ENCODE assay signal across 25 mouse cellular contexts in genomic region chr16:17872995-17873394, GRCm38 (mm10). TPM values are rescaled to one million over a fixed set of nuclear protein-coding genes. Genes with fewer than 3 reads are reported as not detected.
DNase-seq lines count a peak whose midpoint lies in the region; ATAC-seq and TF ChIP-seq lines count a peak whose summit lies in the region.
"Had no signal": no experiment of that assay in that cellular context is flagged by ENCODE, and none has a peak within 500 bp of the region (broad histone marks: within the 10 kb centered on the region; RNA-seq: fewer than 3 reads in every experiment).

No protein-coding gene starts in this region.

- no peak for TF ChIP-seq RAD21 in MEL (IDR thresholded peaks at IDR 0.05; ENCODE audit: low read depth, low read length)

- H3K9me3 ChIP-seq in heart, embryonic 13.5 days, result no peaks in the 10 kb centered on the region
- H3K9me3 ChIP-seq in MEL (replicated peaks; ENCODE audit: insufficient read depth, low read length), result no peaks in the 10 kb centered on the region
- no peaks in the 10 kb centered on the region for H3K9me3 ChIP-seq in liver, postnatal 0 days (ENCODE audit: low read length)
- H3K9me3 ChIP-seq: limb, embryonic 15.5 days; midbrain, embryonic 15.5 days had no signal

- H3K27me3 ChIP-seq in heart, embryonic 13.5 days (replicated peaks), result no peaks in the 10 kb centered on the region
- H3K27me3 ChIP-seq in MEL (ENCODE audit: control insufficient read depth in 1 of 2, insufficient read depth in 2 of 2, low read length in 2 of 2), result no peaks in the 10 kb centered on the region
- H3K27me3 ChIP-seq in liver, postnatal 0 days (ENCODE audit: insufficient read depth, low read length), result no peaks in the 10 kb centered on the region
- H3K27me3 ChIP-seq: limb, embryonic 15.5 days; midbrain, embryonic 15.5 days had no signal

- DNase-seq in heart, postnatal 4 days, result no peak
- DNase-seq in MEL (ENCODE audit: low read depth, low spot score) (peak; percentile 43), liver (peak; percentile 10)
- no peak for DNase-seq in liver, postnatal 0 days
- no peak for DNase-seq in ovary, postnatal 36 days (ENCODE audit: low spot score)
- DNase-seq in layer of hippocampus, postnatal 36 days, result no peak
- DNase-seq: adrenal gland, postnatal 10 days; cerebellum, adult 9-10 months; kidney, adult 18-20 months; kidney, postnatal 14 days; thymus, postnatal 36 days had no signal

- peak overlapping the region; percentile 13; the same call in 1 of the 2 replicates for H3K4me2 ChIP-seq in heart, embryonic 13.5 days
- H3K4me2 ChIP-seq in liver, postnatal 0 days (ENCODE audit: low read depth, low read length), result no peak overlapping the region
- H3K4me2 ChIP-seq: limb, embryonic 15.5 days; midbrain, embryonic 15.5 days had no signal

- WGBS in heart, embryonic 13.5 days, result 23% methylated on average over 4 of the region's 4 CpGs
- WGBS in liver, postnatal 0 days (ENCODE audit: insufficient replicate concordance), result 51% methylated on average over 4 of the region's 4 CpGs

- peak overlapping the region; percentile 58 for H3K27ac ChIP-seq in heart, embryonic 13.5 days (replicated peaks)
- no peak overlapping the region for H3K27ac ChIP-seq in MEL (ENCODE audit: control insufficient read depth, low read depth, low read length)
- H3K27ac ChIP-seq in liver, postnatal 0 days (ENCODE audit: low read depth), result no peak overlapping the region
- H3K27ac ChIP-seq: layer of hippocampus, adult 2 months; limb, embryonic 15.5 days; midbrain, embryonic 15.5 days had no signal

- no peak overlapping the region for H3K4me3 ChIP-seq in heart, embryonic 13.5 days
- H3K4me3 ChIP-seq in MEL (ENCODE audit: control insufficient read depth in 1 of 2, insufficient read depth in 1 of 2, low read depth in 2 of 2, low read length in 2 of 2), result no peak overlapping the region
- no peak overlapping the region for H3K4me3 ChIP-seq in liver, postnatal 0 days (ENCODE audit: low read depth, low read length)
- H3K4me3 ChIP-seq: layer of hippocampus, adult 2 months; limb, embryonic 15.5 days; midbrain, embryonic 15.5 days; myocyte had no signal

- H3K36me3 ChIP-seq in heart, embryonic 13.5 days, result peaks cover 40% of the 10 kb centered on the region
- peaks cover 5 to 44% of the 10 kb centered on the region in 2 experiments for H3K36me3 ChIP-seq in MEL (ENCODE audit: control insufficient read depth in 1 of 2, insufficient read depth in 2 of 2, low read length in 2 of 2)
- peaks cover 19% of the 10 kb centered on the region for H3K36me3 ChIP-seq in liver, postnatal 0 days (replicated peaks; ENCODE audit: insufficient read depth, low read length)

- peak; percentile 19 to 67; a peak in 3 of 4 replicates for TF ChIP-seq EP300 in MEL (IDR thresholded peaks at IDR 0.05; ENCODE audit: low read depth in 1 of 2, low read length in 2 of 2)
- no peak for TF ChIP-seq EP300 in liver, postnatal 0 days (IDR thresholded peaks at IDR 0.05; ENCODE audit: low read depth)

- H3K4me1 ChIP-seq in heart, embryonic 13.5 days, result peaks cover 60% of the 10 kb centered on the region
- peaks cover 9 to 38% of the 10 kb centered on the region in 2 experiments for H3K4me1 ChIP-seq in MEL (ENCODE audit: control insufficient read depth in 1 of 2, insufficient read depth in 2 of 2, low read length in 2 of 2)
- 0 out of 2 replicates have a peak, but pooled peaks cover 4% of the 10 kb centered on the region for H3K4me1 ChIP-seq in liver, postnatal 0 days (ENCODE audit: insufficient read depth)
- H3K4me1 ChIP-seq: limb, embryonic 15.5 days; midbrain, embryonic 15.5 days had no signal

- no peak for TF ChIP-seq CTCF in MEL (IDR thresholded peaks at IDR 0.05 in 2 of 3, conservative IDR thresholded peaks at IDR 0.05 in 1 of 3; ENCODE audit: control insufficient read depth in 1 of 3, insufficient read depth in 1 of 3, low read depth in 2 of 3, low read length in 3 of 3, poor library complexity in 1 of 3, severe bottlenecking in 1 of 3)
- TF ChIP-seq CTCF in liver, postnatal 0 days (IDR thresholded peaks at IDR 0.05; ENCODE audit: low read depth), result no peak

- peak overlapping the region; percentile 62 for H3K9ac ChIP-seq in heart, embryonic 13.5 days
- no peak overlapping the region for H3K9ac ChIP-seq in MEL (ENCODE audit: control insufficient read depth, low read depth, low read length, poor library complexity, severe bottlenecking)
- H3K9ac ChIP-seq in liver, postnatal 0 days (replicated peaks), result no peak overlapping the region
- H3K9ac ChIP-seq: limb, embryonic 15.5 days; midbrain, embryonic 15.5 days had no signal

- H3K79me2 ChIP-seq in MEL (ENCODE audit: control insufficient read depth, insufficient read depth, low read length, poor library complexity), result peaks cover 4% of the 10 kb centered on the region

- no peak for ATAC-seq in heart, embryonic 13.5 days (ENCODE audit: extremely low read depth, insufficient number of reproducible peaks, low FRiP score, low TSS enrichment)
- peak; percentile 19; the same call in 1 of the 2 replicates for ATAC-seq in liver, postnatal 0 days
- ATAC-seq: forebrain, embryonic 16.5 days; lung, postnatal 0 days; midbrain, embryonic 15.5 days had no signal

- no peak for TF ChIP-seq POLR2A in MEL (IDR thresholded peaks at IDR 0.05; ENCODE audit: control insufficient read depth in 1 of 2, insufficient read depth in 1 of 2, low read depth in 1 of 2, low read length in 2 of 2, poor library complexity in 1 of 2)

TF ChIP-seq in MEL, 35 proteins besides CTCF, POLR2A, EP300 and RAD21 (continues in another document):
- peak; percentile 77 for TF ChIP-seq RCOR1 (IDR thresholded peaks at IDR 0.05; ENCODE audit: low read depth, low read length)
- TF ChIP-seq JUND (IDR thresholded peaks at IDR 0.05; ENCODE audit: low read depth, low read length), result no peak
- peak; percentile 76 for TF ChIP-seq TCF12 (IDR thresholded peaks at IDR 0.05; ENCODE audit: low read depth, low read length)
- no peak for TF ChIP-seq NELFE (IDR thresholded peaks at IDR 0.05; ENCODE audit: low read depth, low read length)
- no peak for TF ChIP-seq MEF2A (IDR thresholded peaks at IDR 0.05; ENCODE audit: extremely low read depth, insufficient replicate concordance, low read depth, low read length, poor library complexity, severe bottlenecking)
- TF ChIP-seq GABPA (IDR thresholded peaks at IDR 0.05; ENCODE audit: low read depth, low read length), result no peak
- TF ChIP-seq NRF1 (IDR thresholded peaks at IDR 0.05; ENCODE audit: insufficient read depth, low read depth, low read length, poor library complexity, severe bottlenecking), result no peak
- TF ChIP-seq POLR2AphosphoS2 (IDR thresholded peaks at IDR 0.05; ENCODE audit: low read length), result no peak
- no peak for TF ChIP-seq UBTF (IDR thresholded peaks at IDR 0.05; ENCODE audit: borderline replicate concordance, insufficient read depth, low read depth, low read length)
- TF ChIP-seq MYB (IDR thresholded peaks at IDR 0.05; ENCODE audit: low read depth, low read length), result no peak
- TF ChIP-seq ETS1 (IDR thresholded peaks at IDR 0.05; ENCODE audit: low read depth, low read length), result peak; percentile 42; the same call in 1 of the 2 replicates
- no peak for TF ChIP-seq CHD1 (IDR thresholded peaks at IDR 0.05; ENCODE audit: low read depth, low read length)
- no peak for TF ChIP-seq ZKSCAN1 (IDR thresholded peaks at IDR 0.05; ENCODE audit: low read depth, low read length)

RNA-seq across cellular contexts. Expression of gene Gm20518, which starts 18.5 kb away (rescaled TPM):
- 0.12 and 0.14 TPM in 2 replicates for polyA plus RNA-seq in heart, embryonic 13.5 days (2015; fragmentation: Nextera tagmentation; extraction: Ambion mirVana)
- not detected for total RNA-seq in heart, postnatal 4 days (2021)
- total RNA-seq in MEL (2012; rRNA removed), result 0.16 and 0.35 TPM in 2 replicates
- polyA plus RNA-seq in MEL (2012; ENCODE audit: insufficient read depth in 1 of 2, insufficient read length in 2 of 2, low read depth in 1 of 2, low replicate concordance in 2 of 2, missing spikeins in 1 of 2), result under 1 TPM in 1 of 2 experiments, not detected in 1; 0.53 TPM
- polyA plus RNA-seq in liver, postnatal 0 days (2015; fragmentation: Nextera tagmentation; extraction: Ambion mirVana), result not detected in 2 replicates
- total RNA-seq in layer of hippocampus, postnatal 36 days (2021), result 1 to 10 TPM; 2.7 to 4.1 TPM

RNA-seq across cellular contexts. Expression of gene Tssk1, which starts 21.0 kb away (rescaled TPM):
- 0.04 TPM in 2 replicates for polyA plus RNA-seq in heart, embryonic 13.5 days (2015; fragmentation: Nextera tagmentation; extraction: Ambion mirVana)
- total RNA-seq in heart, postnatal 4 days (2021), result under 1 TPM; 0.07 to 0.09 TPM
- total RNA-seq in MEL (2012; rRNA removed), result 0.04 TPM in 1 of 2 replicates, not detected in the other
- under 1 TPM in 1 of 2 experiments, not detected in 1; 0.36 TPM for polyA plus RNA-seq in MEL (2012; ENCODE audit: insufficient read depth in 1 of 2, insufficient read length in 2 of 2, low read depth in 1 of 2, low replicate concordance in 2 of 2, missing spikeins in 1 of 2)
- polyA plus RNA-seq in liver, postnatal 0 days (2015; fragmentation: Nextera tagmentation; extraction: Ambion mirVana), result 0.04 and 0.08 TPM in 2 replicates
- total RNA-seq in layer of hippocampus, postnatal 36 days (2021), result not detected
- total RNA-seq: common myeloid progenitor, adult 5-6 weeks; layer of hippocampus, adult 2 months had no signal
- polyA plus RNA-seq: embryonic facial prominence, embryonic 11.5 days; forebrain, embryonic 16.5 days; limb, embryonic 15.5 days; lung, postnatal 0 days; midbrain, embryonic 15.5 days had no signal

RNA-seq across cellular contexts. Expression of gene Dgcr2, which starts 25.4 kb away (rescaled TPM):
- 47.8 and 48.4 TPM in 2 replicates for polyA plus RNA-seq in heart, embryonic 13.5 days (2015; fragmentation: Nextera tagmentation; extraction: Ambion mirVana)
- 10 to 100 TPM; 53.5 to 54.8 TPM for total RNA-seq in heart, postnatal 4 days (2021)
- total RNA-seq in MEL (2012; rRNA removed), result 35.1 and 37.1 TPM in 2 replicates
- polyA plus RNA-seq in MEL (2012; ENCODE audit: insufficient read depth in 1 of 2, insufficient read length in 2 of 2, low read depth in 1 of 2, low replicate concordance in 2 of 2, missing spikeins in 1 of 2), result 10 to 100 TPM in 1 of 2 experiments, not detected in 1; 53.7 TPM
- polyA plus RNA-seq in liver, postnatal 0 days (2015; fragmentation: Nextera tagmentation; extraction: Ambion mirVana), result 17.9 and 18.0 TPM in 2 replicates
- total RNA-seq in layer of hippocampus, postnatal 36 days (2021), result 100 to 1,000 TPM; 106 to 110 TPM

RNA-seq across cellular contexts. Expression of gene Tssk2, which starts 25.4 kb away (rescaled TPM):
- not detected in 2 replicates for polyA plus RNA-seq in heart, embryonic 13.5 days (2015; fragmentation: Nextera tagmentation; extraction: Ambion mirVana)
- total RNA-seq in heart, postnatal 4 days (2021), result not detected
- total RNA-seq in MEL (2012; rRNA removed), result 0.10 TPM in 1 of 2 replicates, not detected in the other
- under 1 TPM in 1 of 2 experiments, not detected in 1; 0.24 TPM for polyA plus RNA-seq in MEL (2012; ENCODE audit: insufficient read depth in 1 of 2, insufficient read length in 2 of 2, low read depth in 1 of 2, low replicate concordance in 2 of 2, missing spikeins in 1 of 2)
- not detected in 2 replicates for polyA plus RNA-seq in liver, postnatal 0 days (2015; fragmentation: Nextera tagmentation; extraction: Ambion mirVana)
- not detected for total RNA-seq in layer of hippocampus, postnatal 36 days (2021)
- total RNA-seq: adrenal gland, postnatal 10 days; common myeloid progenitor, adult 5-6 weeks; gastrocnemius, postnatal 4 days; layer of hippocampus, adult 2 months; left cerebral cortex, postnatal 25 days had no signal
- polyA plus RNA-seq: embryonic facial prominence, embryonic 11.5 days; forebrain, embryonic 16.5 days; heart, postnatal 0 days; limb, embryonic 15.5 days; lung, postnatal 0 days; midbrain, embryonic 15.5 days; neural tube, embryonic 14.5 days; stomach, embryonic 14.5 days had no signal

RNA-seq across cellular contexts. Expression of gene Car15, which starts 34.8 kb away (rescaled TPM):
- 1.1 and 1.8 TPM in 2 replicates for polyA plus RNA-seq in heart, embryonic 13.5 days (2015; fragmentation: Nextera tagmentation; extraction: Ambion mirVana)
- 1 to 10 TPM; 1.4 to 1.6 TPM for total RNA-seq in heart, postnatal 4 days (2021)
- 2.0 and 2.4 TPM in 2 replicates for total RNA-seq in MEL (2012; rRNA removed)
- polyA plus RNA-seq in MEL (2012; ENCODE audit: insufficient read depth in 1 of 2, insufficient read length in 2 of 2, low read depth in 1 of 2, low replicate concordance in 2 of 2, missing spikeins in 1 of 2), result 1 to 10 TPM in 1 of 2 experiments, not detected in 1; 3.6 TPM
- 0.26 and 0.52 TPM in 2 replicates for polyA plus RNA-seq in liver, postnatal 0 days (2015; fragmentation: Nextera tagmentation; extraction: Ambion mirVana)
- 10 to 100 TPM; 12.8 to 16.4 TPM for total RNA-seq in layer of hippocampus, postnatal 36 days (2021)

Comparison
In these comparisons a context has a peak if more than half of its experiments do, and no peak if none do; other contexts are left out.
1. DNase-seq: peak in MEL (single experiment) and liver (single experiment); none in heart, postnatal 4 days (single experiment), liver, postnatal 0 days (single experiment), ovary, postnatal 36 days (single experiment) and layer of hippocampus, postnatal 36 days (0 of 2).